Mouse (Mus musculus) inflammation-experienced regulatory T-cells (primary cell): ENCODE measurements around the gene Defa35. TPM values are rescaled to one million over a fixed set of nuclear protein-coding genes. Genes with fewer than 3 reads are reported as not detected.

Source experiments
- polyA plus RNA-seq, 2 experiments: library from polyadenylated mRNA; unstranded; fragments of 100-300 nt; shearing (Covaris generic); gene quantifications; one replicate each; pipeline ENCODE4 v1.2.1; 2017

Defa35 gene
- not detected for polyA plus RNA-seq

DNA sequence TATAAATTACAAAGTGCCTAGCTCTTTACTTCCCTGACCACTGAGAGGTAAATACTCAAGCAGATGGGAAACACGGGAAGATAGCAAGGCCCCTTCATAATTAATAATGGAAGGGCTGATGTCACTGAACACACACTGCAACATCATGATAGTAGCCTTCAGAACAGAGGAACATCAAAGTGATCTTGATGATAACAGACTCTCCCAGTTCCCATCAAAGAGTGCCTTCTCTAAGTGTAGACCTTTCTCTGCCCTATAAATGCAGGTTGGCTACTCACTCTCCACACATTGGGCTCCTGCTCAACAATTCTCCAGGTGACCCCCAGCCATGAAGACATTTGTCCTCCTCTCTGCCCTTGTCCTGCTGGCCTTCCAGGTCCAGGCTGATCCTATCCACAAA is at the start of gene Defa35:
Defa35 (plus strand) TSS at position 301 of the 400 bp plus-strand sequence.

DNA sequence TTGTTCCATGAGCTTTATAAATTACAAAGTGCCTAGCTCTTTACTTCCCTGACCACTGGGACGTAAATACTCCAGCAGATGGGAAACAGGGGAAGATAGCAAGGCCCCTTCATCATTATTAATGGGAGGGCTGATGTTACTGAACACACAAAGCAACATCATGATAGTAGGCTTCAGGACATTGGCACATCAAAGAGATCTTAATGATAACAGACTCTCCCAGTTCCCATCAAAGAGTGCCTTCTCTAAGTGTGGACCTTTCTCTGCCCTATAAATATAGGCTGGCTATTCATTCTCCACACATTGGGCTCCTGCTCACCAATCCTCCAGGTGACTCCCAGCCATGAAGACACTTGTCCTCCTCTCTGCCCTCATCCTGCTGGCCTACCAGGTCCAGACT is 39.6 kb upstream of the Defa35 start, which contains the start of gene Defa21:
Defa21 (plus strand) TSS at position 301 of the 400 bp plus-strand sequence.

DNA sequence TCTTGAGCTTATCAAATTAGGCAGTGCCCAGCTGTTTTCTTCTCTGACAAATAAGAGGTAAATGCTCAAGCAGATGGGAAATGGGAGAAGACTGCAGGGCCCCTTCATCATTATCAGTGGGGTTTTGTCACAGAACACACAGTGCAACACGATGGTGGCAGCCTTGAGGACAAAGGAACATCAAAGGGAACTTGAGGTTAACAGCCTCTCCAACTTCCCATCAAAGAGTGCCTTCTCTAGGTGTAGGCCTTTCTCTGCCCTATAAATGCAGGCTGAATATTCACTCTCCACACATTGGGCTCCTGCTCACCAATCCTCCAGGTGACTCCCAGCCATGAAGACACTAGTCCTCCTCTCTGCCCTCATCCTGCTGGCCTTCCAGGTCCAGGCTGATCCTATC is 10.1 kb upstream of the Defa35 start, which contains the start of gene Defa23:
Defa23 (plus strand) TSS at position 301 of the 400 bp plus-strand sequence.

DNA sequence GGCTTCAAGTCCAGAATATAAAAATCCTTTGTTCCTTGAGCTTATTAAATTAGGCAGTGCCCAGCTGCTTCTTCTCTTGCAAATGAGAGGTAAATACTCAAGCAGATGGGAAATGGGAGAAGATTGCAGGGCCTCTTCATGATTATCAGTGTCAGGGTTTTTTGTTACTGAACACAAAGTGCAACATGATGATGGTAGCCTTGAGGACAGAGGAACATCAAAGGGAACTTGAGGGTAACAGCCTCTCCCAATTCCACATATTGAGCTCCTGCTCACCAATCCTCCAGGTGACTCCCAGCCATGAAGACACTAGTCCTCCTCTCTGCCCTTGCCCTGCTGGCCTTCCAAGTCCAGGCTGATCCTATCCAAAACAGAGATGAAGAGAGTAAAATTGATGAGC is 19.3 kb downstream of the Defa35 start, which contains the start of gene Defa25:
Defa25 (plus strand) TSS at position 301 of the 400 bp plus-strand sequence.

DNA sequence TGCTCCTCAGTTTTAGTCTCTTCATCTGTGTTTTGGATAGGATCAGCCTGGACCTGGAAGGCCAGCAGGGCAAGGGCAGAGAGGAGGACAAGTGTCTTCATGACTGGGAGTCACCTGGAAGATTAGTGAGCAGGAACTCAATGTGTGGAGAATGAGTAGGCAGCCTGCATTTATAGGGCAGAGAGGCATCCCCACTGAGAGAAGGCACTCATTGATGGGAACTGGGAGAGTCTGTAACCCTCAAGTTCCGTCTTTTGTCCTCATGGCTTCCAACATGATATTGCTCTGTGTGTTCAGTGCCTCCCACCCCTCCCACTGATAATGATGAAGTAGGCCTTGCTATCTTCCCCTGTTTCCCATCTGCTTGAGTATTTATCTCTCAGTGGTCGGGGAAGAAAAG is 31.1 kb downstream of the Defa35 start, which contains the start of gene Gm14851:
Gm14851 (minus strand) TSS at position 101 of the 400 bp plus-strand sequence.

Other genes starting within 250 kb of the Defa35 start
- gene Defb33, start 172.4 kb upstream of the Defa35 start, polyA plus RNA-seq = not detected
- not detected for gene Gm15056, start 162.4 kb upstream of the Defa35 start, polyA plus RNA-seq
- not detected for gene Gm6040, start 143.0 kb upstream of the Defa35 start, polyA plus RNA-seq
- gene AY761185, start 120.3 kb upstream of the Defa35 start, polyA plus RNA-seq = under 1 TPM in 1 of 2 experiments, not detected in 1; 0.67 TPM
- gene Defa21, start 39.5 kb upstream of the Defa35 start, polyA plus RNA-seq = not detected
- gene Defa23, start 10.0 kb upstream of the Defa35 start, polyA plus RNA-seq = not detected
- gene Defa25, start 19.4 kb downstream of the Defa35 start, polyA plus RNA-seq = not detected
- gene Gm14851, start 31.0 kb downstream of the Defa35 start, polyA plus RNA-seq = 1 to 10 TPM in 1 of 2 experiments, under 1 TPM in 1; 0.60 to 1.9 TPM
- not detected for gene Defa30, start 69.6 kb downstream of the Defa35 start, polyA plus RNA-seq
- gene Defa22, start 97.2 kb downstream of the Defa35 start, polyA plus RNA-seq = not detected
- not detected for gene Defa31, start 126.6 kb downstream of the Defa35 start, polyA plus RNA-seq
- gene Gm15293, start 136.5 kb downstream of the Defa35 start, polyA plus RNA-seq = not detected
- gene Gm15292, start 184.7 kb downstream of the Defa35 start, polyA plus RNA-seq = not detected